Mouse (Mus musculus) thymus, postnatal 4 days (tissue): ENCODE measurements around the gene Klhl20.

Experiments used
- DNase-seq: peaks from one replicate; pipeline ENCODE4 v3.0.0; 2021

The Klhl20 gene

GRCm38 (mm10) chr1:161070352-161071271 lies 60.7 kb downstream of the Klhl20 start, which contains the start of the genes Dars2 and Cenpl:
Dars2 (minus strand) TSS chr1:161070658.
Cenpl (plus strand) TSS chr1:161070713.
- DNase-seq, result peak; percentile 92

- DNase-seq, result no peak
These were observed 68.0 kb downstream of the Klhl20 start for GRCm38 (mm10) chr1:161063351-161063750.

- no peak for DNase-seq
These were observed 74.1 kb downstream of the Klhl20 start for GRCm38 (mm10) chr1:161057164-161057563.

GRCm38 (mm10) chr1:161046972-161047371 lies 84.3 kb downstream of the Klhl20 start:
- DNase-seq, result no peak

GRCm38 (mm10) chr1:161041261-161042020 lies 89.9 kb downstream of the Klhl20 start:
- DNase-seq, result no peak

- DNase-seq, result no peak
These were observed 90.5 kb downstream of the Klhl20 start for GRCm38 (mm10) chr1:161040855-161041254.

GRCm38 (mm10) chr1:161040426-161040770 lies 90.9 kb downstream of the Klhl20 start:
- no peak for DNase-seq

GRCm38 (mm10) chr1:161039741-161040425 lies 91.4 kb downstream of the Klhl20 start:
- no peak for DNase-seq

- no peak for DNase-seq
These were observed 92.2 kb downstream of the Klhl20 start for GRCm38 (mm10) chr1:161038968-161039721.
